Mouse (Mus musculus) erythroblast, embryonic 14.5 days (primary cell): Measurements from ENCODE around the gene Taar7d. TPM values are rescaled to one million over a fixed set of nuclear protein-coding genes. Genes with fewer than 3 reads are reported as not detected.

Experiments
- H3K27me3 ChIP-seq: 2 replicates; pipeline ENCODE4 v1.6.1; 2012; ENCODE audit warnings: inconsistent platforms; ENCODE audit not compliant: control insufficient read depth
- H3K36me3 ChIP-seq: 2 replicates; pipeline ENCODE4 v1.6.1; 2012; ENCODE audit warnings: mild to moderate bottlenecking, inconsistent platforms; ENCODE audit not compliant: control insufficient read depth
- H3K4me1 ChIP-seq: 2 replicates; pipeline ENCODE4 v1.6.1; 2012; ENCODE audit warnings: inconsistent platforms; ENCODE audit not compliant: control insufficient read depth
- H3K4me3 ChIP-seq: replicated peaks from 2 replicates; pipeline ENCODE3; 2012; ENCODE audit warnings: moderate library complexity, mild to moderate bottlenecking, inconsistent platforms
- H3K9me3 ChIP-seq: 2 replicates; pipeline ENCODE4 v1.6.1; 2012; ENCODE audit warnings: low read length, inconsistent platforms, mixed read lengths; ENCODE audit not compliant: control insufficient read depth
- GATA1 ChIP-seq: IDR thresholded peaks from 2 replicates; pipeline ENCODE4 v1.6.1; 2012; ENCODE audit warnings: low read length, inconsistent platforms, mixed read lengths
- TAL1 ChIP-seq: IDR thresholded peaks from 3 replicates; pipeline ENCODE4 v1.6.1; 2012; ENCODE audit warnings: low read length, inconsistent platforms, mixed read lengths
- polyA plus RNA-seq: library from polyadenylated mRNA; stranded (reverse); fragments of >175 nt; gene quantifications from 2 replicates; pipeline ENCODE4 v1.2.3, GENCODE M21; 2012

Taar7d gene
- polyA plus RNA-seq = not detected in 2 replicates

- Histone ChIP-seq H3K27me3 (no peaks in the 10 kb centered on the region), H3K4me1 (no peaks in the 10 kb centered on the region), H3K9me3 (no peaks in the 10 kb centered on the region), H3K4me3 (no peak within 1 kb of the TSS), H3K36me3 (no peaks in the 10 kb centered on the region)
- TF ChIP-seq GATA1 = no peak
Observed at GRCm38 (mm10) chr10:24026922-24027321, at the start of gene Taar7d. TSS of gene Taar7d (plus strand) at chr10:24027222.

- TF ChIP-seq GATA1 (no peak), TAL1 (no peak)
- no peaks in the 10 kb centered on the region for H3K27me3 ChIP-seq
- no peaks in the 10 kb centered on the region for H3K36me3 ChIP-seq
- H3K4me3 ChIP-seq = no peak overlapping the region
- H3K9me3 ChIP-seq = no peaks in the 10 kb centered on the region
- peaks cover 2% of the 10 kb centered on the region for H3K4me1 ChIP-seq
Observed at GRCm38 (mm10) chr10:23977958-23978357, 49.1 kb upstream of the Taar7d start.

- TF ChIP-seq GATA1 = no peak
- TF ChIP-seq TAL1 = no peak
- Histone ChIP-seq H3K4me1 (peaks cover 2% of the 10 kb centered on the region), H3K36me3 (no peaks in the 10 kb centered on the region), H3K9me3 (no peaks in the 10 kb centered on the region), H3K4me3 (no peak overlapping the region), H3K27me3 (no peaks in the 10 kb centered on the region)
Observed at GRCm38 (mm10) chr10:23978901-23979705, 47.9 kb upstream of the Taar7d start.

DNA sequence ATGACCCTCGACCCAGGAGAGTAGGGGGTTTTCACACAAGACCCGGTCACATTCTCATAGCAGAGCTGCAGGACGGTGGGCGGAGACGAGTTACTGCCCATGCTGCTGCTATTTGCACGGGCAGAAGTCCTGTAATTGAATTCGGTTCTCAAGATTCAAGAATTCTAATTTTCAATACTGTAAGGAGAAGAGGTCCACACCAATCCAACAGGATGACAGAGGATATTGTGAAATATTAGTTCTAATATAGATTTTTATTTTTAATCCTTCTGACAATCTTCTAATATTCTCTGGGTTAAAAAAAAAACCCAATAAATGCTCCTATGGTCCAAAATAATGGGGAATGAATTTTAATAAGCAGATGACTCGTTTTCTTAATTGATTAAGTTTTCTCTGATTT lies 41.5 kb upstream of the Taar7d start, which contains the start of gene Taar6:
TSS of gene Taar6 (minus strand) at position 101 of the 400 bp plus-strand sequence.
- Histone ChIP-seq H3K27me3 (no peaks in the 10 kb centered on the region), H3K4me3 (no peak within 1 kb of the TSS), H3K4me1 (no peaks in the 10 kb centered on the region), H3K9me3 (no peaks in the 10 kb centered on the region), H3K36me3 (no peaks in the 10 kb centered on the region)
- TF ChIP-seq GATA1 (no peak), TAL1 (no peak)

DNA sequence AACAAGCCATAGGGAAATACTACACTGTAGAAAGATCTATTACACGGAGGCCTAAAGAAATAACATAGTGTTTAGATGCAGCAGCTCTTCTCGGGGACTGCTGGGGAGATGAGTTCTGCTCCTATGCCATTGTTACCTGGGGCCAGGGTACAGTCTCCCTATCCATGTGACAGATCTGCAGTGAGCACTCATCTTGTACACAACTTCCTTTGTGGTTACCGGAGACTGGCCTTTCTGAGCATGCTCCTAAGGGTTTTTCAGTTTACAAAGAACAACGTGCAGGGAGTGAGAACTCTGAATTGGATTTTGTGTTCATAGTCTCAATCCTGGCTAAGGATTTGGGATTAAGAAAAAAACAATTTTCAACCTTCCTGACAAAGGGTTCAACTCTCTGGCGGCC lies 40.6 kb upstream of the Taar7d start:
- Histone ChIP-seq H3K9me3 (no peaks in the 10 kb centered on the region), H3K27me3 (no peaks in the 10 kb centered on the region), H3K4me1 (no peaks in the 10 kb centered on the region), H3K36me3 (no peaks in the 10 kb centered on the region), H3K4me3 (no peak overlapping the region)
- TF ChIP-seq GATA1 (no peak), TAL1 (no peak)

GRCm38 (mm10) chr10:23993381-23993780 lies 33.6 kb upstream of the Taar7d start, which contains the start of gene Taar7a:
TSS of gene Taar7a (minus strand) at chr10:23993481.
- Histone ChIP-seq H3K27me3 (no peaks in the 10 kb centered on the region), H3K9me3 (no peaks in the 10 kb centered on the region), H3K36me3 (no peaks in the 10 kb centered on the region), H3K4me1 (peaks cover under 1% of the 10 kb centered on the region; the same call in 1 of the 2 replicates), H3K4me3 (no peak within 1 kb of the TSS)
- TF ChIP-seq TAL1 (no peak), GATA1 (no peak)

DNA sequence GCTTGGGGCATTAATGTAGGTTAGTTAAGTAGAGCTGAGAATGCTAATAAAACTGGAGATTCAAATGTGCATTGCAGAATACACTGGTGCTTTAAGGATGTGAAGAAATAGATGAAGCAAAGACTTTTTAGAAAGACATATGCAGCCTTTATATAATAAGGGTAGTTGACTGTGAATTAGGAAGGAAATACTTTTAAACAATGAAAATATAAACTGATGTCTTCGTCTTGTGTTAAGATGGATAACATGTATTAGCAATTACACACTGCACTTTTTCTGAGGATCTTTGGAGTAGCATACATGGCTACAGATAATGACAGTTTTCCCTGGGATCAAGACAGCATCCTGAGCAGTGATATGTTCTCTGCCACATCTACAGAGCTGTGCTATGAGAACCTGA lies 27.4 kb upstream of the Taar7d start, which contains the start of gene Taar7b:
TSS of gene Taar7b (plus strand) at position 301 of the 400 bp plus-strand sequence.
- Histone ChIP-seq H3K4me3 (no peak within 1 kb of the TSS), H3K27me3 (no peaks in the 10 kb centered on the region), H3K36me3 (no peaks in the 10 kb centered on the region), H3K4me1 (peaks cover 3% of the 10 kb centered on the region), H3K9me3 (no peaks in the 10 kb centered on the region)
- no peak for TF ChIP-seq GATA1

DNA sequence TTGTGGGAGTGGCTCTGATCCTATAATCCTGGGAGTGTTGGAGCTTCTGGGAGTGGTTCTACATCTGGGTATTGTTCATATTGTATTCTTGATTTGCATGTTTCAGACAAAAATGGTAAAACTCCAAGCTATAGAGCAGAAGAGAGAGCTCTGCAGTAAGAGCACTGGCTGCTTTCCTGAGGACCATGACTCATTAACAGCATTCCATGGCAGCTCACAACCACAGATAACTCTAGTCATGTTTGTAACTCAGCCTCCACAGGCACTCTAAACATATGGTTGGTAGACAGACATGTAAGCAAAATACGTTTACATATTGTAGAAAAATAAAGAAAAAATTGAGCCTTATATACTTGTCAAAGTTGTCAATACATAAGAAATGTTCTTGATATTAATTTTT lies 20.6 kb upstream of the Taar7d start:
- no peaks in the 10 kb centered on the region for H3K27me3 ChIP-seq
- no peaks in the 10 kb centered on the region for H3K36me3 ChIP-seq
- H3K9me3 ChIP-seq = no peaks in the 10 kb centered on the region
- no peak for TF ChIP-seq GATA1
- no peak for TF ChIP-seq TAL1
- H3K4me3 ChIP-seq = no peak overlapping the region
- H3K4me1 ChIP-seq = peaks cover 38% of the 10 kb centered on the region

GRCm38 (mm10) chr10:24007034-24007433 lies 20.0 kb upstream of the Taar7d start:
- Histone ChIP-seq H3K27me3 (no peaks in the 10 kb centered on the region), H3K9me3 (no peaks in the 10 kb centered on the region), H3K36me3 (no peaks in the 10 kb centered on the region), H3K4me3 (no peak overlapping the region), H3K4me1 (peaks cover 38% of the 10 kb centered on the region)
- no peak; the same call in 2 of the 3 replicates for TF ChIP-seq TAL1
- no peak for TF ChIP-seq GATA1
